Mouse (Mus musculus): ENCODE results near the gene Ntsr1.

Ntsr1 gene

GRCm38 (mm10) chr2:180499741-180500140 lies at the start of gene Ntsr1:
Gene Ntsr1 (plus strand): TSS chr2:180499976.
- DNase-seq (ENCODE audit: low read depth), result no peak

GRCm38 (mm10) chr2:180450529-180450928 lies 49.2 kb upstream of the Ntsr1 start:
- DNase-seq (ENCODE audit: low read depth), result no peak

GRCm38 (mm10) chr2:180455723-180456698 lies 43.8 kb upstream of the Ntsr1 start, which contains the start of gene Slco4a1:
Gene Slco4a1 (plus strand): TSS chr2:180456245.
- DNase-seq (ENCODE audit: low read depth), result peak; percentile 95

- DNase-seq (ENCODE audit: low read depth), result no peak
These were observed 43.1 kb upstream of the Ntsr1 start for GRCm38 (mm10) chr2:180456705-180457104.

GRCm38 (mm10) chr2:180457680-180458079 lies 42.1 kb upstream of the Ntsr1 start:
- DNase-seq (ENCODE audit: low read depth), result no peak

GRCm38 (mm10) chr2:180459437-180459836 lies 40.3 kb upstream of the Ntsr1 start:
- DNase-seq (ENCODE audit: low read depth), result no peak

- DNase-seq (ENCODE audit: low read depth), result no peak
These were observed 39.0 kb upstream of the Ntsr1 start for GRCm38 (mm10) chr2:180460801-180461200.

- no peak for DNase-seq (ENCODE audit: low read depth)
These were observed 37.2 kb upstream of the Ntsr1 start for GRCm38 (mm10) chr2:180462593-180462992.

- no peak for DNase-seq (ENCODE audit: low read depth)
These were observed 33.3 kb upstream of the Ntsr1 start for GRCm38 (mm10) chr2:180466505-180466904.

GRCm38 (mm10) chr2:180468871-180469270 lies 30.9 kb upstream of the Ntsr1 start:
- DNase-seq (ENCODE audit: low read depth), result no peak

- no peak for DNase-seq (ENCODE audit: low read depth)
These were observed 30.0 kb upstream of the Ntsr1 start for GRCm38 (mm10) chr2:180469768-180470167.

- peak; percentile 63 for DNase-seq (ENCODE audit: low read depth)
These were observed 27.3 kb upstream of the Ntsr1 start for GRCm38 (mm10) chr2:180472306-180473079.

- DNase-seq (ENCODE audit: low read depth), result peak; percentile 67
These were observed 26.7 kb upstream of the Ntsr1 start for GRCm38 (mm10) chr2:180473080-180473440.

- DNase-seq (ENCODE audit: low read depth), result no peak
These were observed 24.9 kb upstream of the Ntsr1 start for GRCm38 (mm10) chr2:180474864-180475263.

- no peak for DNase-seq (ENCODE audit: low read depth)
These were observed 17.5 kb upstream of the Ntsr1 start for GRCm38 (mm10) chr2:180482274-180482673.

GRCm38 (mm10) chr2:180484882-180485281 lies 14.9 kb upstream of the Ntsr1 start:
- no peak for DNase-seq (ENCODE audit: low read depth)

GRCm38 (mm10) chr2:180485306-180485705 lies 14.5 kb upstream of the Ntsr1 start:
- DNase-seq (ENCODE audit: low read depth), result no peak

- DNase-seq (ENCODE audit: low read depth), result no peak
These were observed 11.5 kb upstream of the Ntsr1 start for GRCm38 (mm10) chr2:180488210-180488751.

- no peak for DNase-seq (ENCODE audit: low read depth)
These were observed 3.9 kb upstream of the Ntsr1 start for GRCm38 (mm10) chr2:180495906-180496305.

- no peak for DNase-seq (ENCODE audit: low read depth)
These were observed 950 bp downstream of the Ntsr1 start for GRCm38 (mm10) chr2:180500726-180501125.

- DNase-seq (ENCODE audit: low read depth), result no peak
These were observed 1.6 kb downstream of the Ntsr1 start for GRCm38 (mm10) chr2:180501217-180501967.

- DNase-seq (ENCODE audit: low read depth), result no peak
These were observed 6.5 kb downstream of the Ntsr1 start for GRCm38 (mm10) chr2:180506281-180506680.

Measured in induced T-regulatory cell, adult 2 months (primary cell).